Mouse (Mus musculus): ENCODE data around the gene Clic5.

DNA sequence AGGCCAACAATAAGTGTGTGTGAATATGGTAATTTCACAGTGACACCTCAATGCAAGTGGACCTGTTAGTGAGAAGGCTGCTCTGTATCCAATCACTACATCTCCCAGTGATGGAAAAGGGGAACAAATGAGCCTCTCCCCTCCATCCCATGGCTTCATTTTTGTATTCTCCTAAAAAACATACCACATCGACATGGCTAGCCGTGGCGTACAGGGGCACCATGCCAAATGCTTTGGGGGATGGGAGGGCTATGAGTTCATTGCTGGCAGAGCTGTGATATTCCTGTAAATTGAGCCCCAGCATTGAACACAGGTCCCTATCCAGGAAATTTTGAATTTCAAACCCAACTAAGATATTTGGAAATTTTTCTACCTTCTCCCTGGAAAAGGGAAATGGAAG, 11.1 kb upstream of the Clic5 start:
- no peak for TF ChIP-seq CTCF (IDR thresholded peaks at IDR 0.05; ENCODE audit: low read depth)
- TF ChIP-seq EP300 (IDR thresholded peaks at IDR 0.05; ENCODE audit: low read depth): no peak

Measured in liver, embryonic 14.5 days (tissue).